Mouse (Mus musculus) cerebellum, adult 2 months (tissue): ENCODE data around the gene Dcaf17.

Experiments
- CTCF ChIP-seq: fragments of 200-500 bp; IDR thresholded peaks from 2 replicates; pipeline ENCODE4 v1.5.1; 2011; ENCODE audit warnings: low read depth, mild to moderate bottlenecking, control low read depth, low read length, moderate library complexity, borderline replicate concordance; ENCODE audit not compliant: insufficient read depth
- POLR2A ChIP-seq: fragments of 200-500 bp; IDR thresholded peaks from 2 replicates; pipeline ENCODE4 v1.6.1; 2011; ENCODE audit warnings: low read length, control low read depth, borderline replicate concordance; ENCODE audit not compliant: insufficient read depth

GRCm38 (mm10) chr2:71030663-71031062, 24.5 kb upstream of the Dcaf17 start:
- TF ChIP-seq CTCF = no peak
- TF ChIP-seq POLR2A = no peak
